20 mouse cellular contexts compared by ENCODE assay signal in the genomic region with DNA sequence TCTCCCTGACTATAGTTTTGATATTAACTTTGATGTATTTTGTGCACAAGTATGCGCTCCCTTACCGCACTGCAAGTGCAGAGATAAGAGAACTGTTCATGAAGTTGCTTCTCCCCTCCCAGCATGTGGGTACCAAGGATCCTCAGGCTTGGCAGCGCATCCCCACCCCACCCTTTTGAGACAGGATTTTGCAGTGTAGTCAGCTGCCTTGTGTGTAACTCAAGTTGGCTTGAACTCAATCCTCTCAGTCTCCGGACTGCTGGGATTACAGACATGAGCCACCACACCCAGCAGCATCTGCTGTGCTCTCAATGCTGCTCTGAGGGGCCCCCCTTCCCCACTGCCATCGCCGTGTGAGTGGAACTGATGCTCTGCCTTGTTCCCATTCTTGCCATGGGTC. TPM values are rescaled to one million over a fixed set of nuclear protein-coding genes. Genes with fewer than 3 reads are reported as not detected.
DNase-seq lines count a peak whose midpoint lies in the region; ATAC-seq and TF ChIP-seq lines count a peak whose summit lies in the region.
"Had no signal": no experiment of that assay in that cellular context is flagged by ENCODE, and none has a peak within 500 bp of the region (broad histone marks: within the 10 kb centered on the region; RNA-seq: fewer than 3 reads in every experiment).

No protein-coding gene starts in this region.

- peak; percentile 26 to 50 for DNase-seq in heart, adult 18-20 months
- peak; percentile 25 for DNase-seq in midbrain, postnatal 0 days (ENCODE audit: low spot score)
- DNase-seq in midbrain, embryonic 14.5 days, result no peak
- peak; percentile 59 for DNase-seq in gastrocnemius, postnatal 14 days
- no peak for DNase-seq in cerebellum, adult 11-12 months
- DNase-seq: cerebellum, adult 9-10 months; kidney, postnatal 10 days; right cerebral cortex, postnatal 14 days; thymus, adult 2 months had no signal

- H3K27me3 ChIP-seq in heart, embryonic 11.5 days (ENCODE audit: control insufficient read depth, insufficient read depth, low read length), result no peaks in the 10 kb centered on the region
- no peaks in the 10 kb centered on the region for H3K27me3 ChIP-seq in midbrain, postnatal 0 days (ENCODE audit: insufficient read depth, low read length)
- H3K27me3 ChIP-seq in midbrain, embryonic 14.5 days (ENCODE audit: control insufficient read depth, insufficient read depth, low read length), result no peaks in the 10 kb centered on the region
- no peaks in the 10 kb centered on the region for H3K27me3 ChIP-seq in stomach, embryonic 16.5 days (ENCODE audit: control insufficient read depth, insufficient read depth, low read length)

- 73% methylated on average over 6 of the region's 6 CpGs for WGBS in heart, embryonic 11.5 days (ENCODE audit: insufficient replicate concordance)
- WGBS in midbrain, postnatal 0 days, result 74% methylated on average over 5 of the region's 6 CpGs
- 80% methylated on average over 6 of the region's 6 CpGs for WGBS in midbrain, embryonic 14.5 days
- WGBS in stomach, embryonic 16.5 days, result 80% methylated on average over 6 of the region's 6 CpGs

- H3K9me3 ChIP-seq in heart, embryonic 11.5 days (replicated peaks; ENCODE audit: control insufficient read depth, low read length), result no peaks in the 10 kb centered on the region
- no peaks in the 10 kb centered on the region for H3K9me3 ChIP-seq in midbrain, postnatal 0 days (ENCODE audit: low read length)
- H3K9me3 ChIP-seq in midbrain, embryonic 14.5 days (ENCODE audit: control insufficient read depth, low read length), result no peaks in the 10 kb centered on the region
- H3K9me3 ChIP-seq in stomach, embryonic 16.5 days (replicated peaks; ENCODE audit: control insufficient read depth, low read length), result no peaks in the 10 kb centered on the region

- no peak overlapping the region for H3K9ac ChIP-seq in heart, embryonic 11.5 days (ENCODE audit: low read depth, low read length)
- H3K9ac ChIP-seq in midbrain, postnatal 0 days (replicated peaks; ENCODE audit: low read length, poor library complexity, severe bottlenecking), result no peak overlapping the region
- H3K9ac ChIP-seq in midbrain, embryonic 14.5 days (replicated peaks; ENCODE audit: low read length), result no peak overlapping the region
- H3K9ac ChIP-seq in stomach, embryonic 16.5 days (ENCODE audit: low read length), result no peak overlapping the region
- H3K9ac ChIP-seq: liver, embryonic 14.5 days had no signal

- no peak overlapping the region for H3K27ac ChIP-seq in heart, embryonic 11.5 days (ENCODE audit: low read depth, low read length)
- no peak overlapping the region for H3K27ac ChIP-seq in midbrain, postnatal 0 days (ENCODE audit: low read depth, low read length)
- H3K27ac ChIP-seq in midbrain, embryonic 14.5 days (replicated peaks; ENCODE audit: low read depth, low read length), result no peak overlapping the region
- H3K27ac ChIP-seq in stomach, embryonic 16.5 days (ENCODE audit: low read length), result peak overlapping the region; percentile 90; the same call in 1 of the 2 replicates
- H3K27ac ChIP-seq: liver, embryonic 14.5 days had no signal

- no peak for ATAC-seq in heart, embryonic 11.5 days (replicated peaks; ENCODE audit: insufficient number of reproducible peaks, low FRiP score, low TSS enrichment)
- ATAC-seq in midbrain, postnatal 0 days (ENCODE audit: low FRiP score), result no peak
- no peak for ATAC-seq in midbrain, embryonic 14.5 days (ENCODE audit: low FRiP score, low TSS enrichment)
- no peak for ATAC-seq in stomach, embryonic 16.5 days (ENCODE audit: insufficient read depth, low FRiP score)
- ATAC-seq: activated CD4-positive, CD25-positive, alpha-beta regulatory T cell, adult 4 months had no signal

- no peak for TF ChIP-seq CTCF in midbrain, postnatal 0 days (IDR thresholded peaks at IDR 0.05)

- H3K4me3 ChIP-seq in heart, embryonic 11.5 days (ENCODE audit: low read depth, low read length), result no peak overlapping the region
- H3K4me3 ChIP-seq in midbrain, postnatal 0 days (ENCODE audit: low read depth, low read length), result no peak overlapping the region
- H3K4me3 ChIP-seq in midbrain, embryonic 14.5 days (replicated peaks; ENCODE audit: low read depth, low read length), result no peak overlapping the region
- no peak overlapping the region for H3K4me3 ChIP-seq in stomach, embryonic 16.5 days (replicated peaks; ENCODE audit: low read length)

- H3K4me2 ChIP-seq in heart, embryonic 11.5 days, result no peak overlapping the region
- no peak overlapping the region for H3K4me2 ChIP-seq in midbrain, postnatal 0 days (ENCODE audit: low read depth, low read length, poor library complexity, severe bottlenecking)
- H3K4me2 ChIP-seq in midbrain, embryonic 14.5 days (ENCODE audit: low read length), result no peak overlapping the region
- H3K4me2 ChIP-seq in stomach, embryonic 16.5 days (ENCODE audit: low read depth, low read length), result no peak overlapping the region

- H3K4me1 ChIP-seq in heart, embryonic 11.5 days (ENCODE audit: control insufficient read depth, insufficient read depth, low read length), result peaks cover 41% of the 10 kb centered on the region
- no peaks in the 10 kb centered on the region for H3K4me1 ChIP-seq in midbrain, postnatal 0 days (ENCODE audit: insufficient read depth, low read length)
- no peaks in the 10 kb centered on the region for H3K4me1 ChIP-seq in midbrain, embryonic 14.5 days (ENCODE audit: control insufficient read depth, insufficient read depth, low read length)
- peaks cover 24% of the 10 kb centered on the region for H3K4me1 ChIP-seq in stomach, embryonic 16.5 days (ENCODE audit: control insufficient read depth, insufficient read depth, low read length)

- intact Hi-C loops in gastrocnemius, postnatal 14 days (cut with DNase I; ENCODE audit: low total_unique reads), result no loop called here

- H3K36me3 ChIP-seq in heart, embryonic 11.5 days (ENCODE audit: control insufficient read depth, insufficient read depth, low read length), result peaks cover 6% of the 10 kb centered on the region; the same call in 1 of the 2 replicates
- peaks cover 16% of the 10 kb centered on the region for H3K36me3 ChIP-seq in midbrain, postnatal 0 days (ENCODE audit: insufficient read depth, low read length)
- peaks cover 44% of the 10 kb centered on the region for H3K36me3 ChIP-seq in midbrain, embryonic 14.5 days (ENCODE audit: control insufficient read depth, insufficient read depth, low read length)
- H3K36me3 ChIP-seq in stomach, embryonic 16.5 days (ENCODE audit: control insufficient read depth, insufficient read depth, low read length), result peaks cover 3% of the 10 kb centered on the region; the same call in 1 of the 2 replicates

RNA-seq across cellular contexts. Expression of a gene that starts 21.0 kb away (rescaled TPM):
- total RNA-seq in heart, adult 18-20 months (2021), result 10 to 100 TPM; 11.1 to 23.7 TPM
- 68.7 and 69.3 TPM in 2 replicates for polyA plus RNA-seq in heart, embryonic 11.5 days (2014; fragmentation: Nextera tagmentation; extraction: Ambion mirVana)
- total RNA-seq in midbrain, postnatal 0 days (2014; rRNA removed), result not detected in 2 replicates
- not detected in 2 replicates for polyA plus RNA-seq in midbrain, postnatal 0 days (2015; fragmentation: Nextera tagmentation; extraction: Ambion mirVana)
- polyA plus RNA-seq in midbrain, embryonic 14.5 days (2014; fragmentation: Nextera tagmentation; extraction: Ambion mirVana), result not detected in 2 replicates
- not detected for total RNA-seq in gastrocnemius, postnatal 14 days (2021)
- polyA plus RNA-seq in stomach, embryonic 16.5 days (2015; fragmentation: Nextera tagmentation; extraction: Ambion mirVana), result 34.0 and 38.2 TPM in 2 replicates
- total RNA-seq: gastrocnemius, postnatal 36 days; hematopoietic stem cell, adult 5-6 weeks; layer of hippocampus, postnatal 14 days; left cerebral cortex, postnatal 36 days; neutrophil, adult 5-6 weeks had no signal
- polyA plus RNA-seq: activated CD4-positive, CD25-positive, alpha-beta regulatory T cell, adult 4 months; forebrain, embryonic 11.5 days had no signal

RNA-seq across cellular contexts. Expression of a gene that starts 22.7 kb away (rescaled TPM):
- total RNA-seq in heart, adult 18-20 months (2021), result 1 to 10 TPM; 6.5 to 8.1 TPM
- 24.7 and 27.2 TPM in 2 replicates for polyA plus RNA-seq in heart, embryonic 11.5 days (2014; fragmentation: Nextera tagmentation; extraction: Ambion mirVana)
- 22.3 and 25.4 TPM in 2 replicates for total RNA-seq in midbrain, postnatal 0 days (2014; rRNA removed)
- polyA plus RNA-seq in midbrain, postnatal 0 days (2015; fragmentation: Nextera tagmentation; extraction: Ambion mirVana), result 20.1 and 20.5 TPM in 2 replicates
- polyA plus RNA-seq in midbrain, embryonic 14.5 days (2014; fragmentation: Nextera tagmentation; extraction: Ambion mirVana), result 23.0 and 24.0 TPM in 2 replicates
- 1 to 10 TPM; 6.7 to 7.5 TPM for total RNA-seq in gastrocnemius, postnatal 14 days (2021)
- polyA plus RNA-seq in stomach, embryonic 16.5 days (2015; fragmentation: Nextera tagmentation; extraction: Ambion mirVana), result 23.7 and 24.5 TPM in 2 replicates

RNA-seq across cellular contexts. Expression of a gene that starts 37.0 kb away (rescaled TPM):
- total RNA-seq in heart, adult 18-20 months (2021), result not detected
- 0.37 TPM in 1 of 2 replicates, not detected in the other for polyA plus RNA-seq in heart, embryonic 11.5 days (2014; fragmentation: Nextera tagmentation; extraction: Ambion mirVana)
- total RNA-seq in midbrain, postnatal 0 days (2014; rRNA removed), result not detected in 2 replicates
- not detected in 2 replicates for polyA plus RNA-seq in midbrain, postnatal 0 days (2015; fragmentation: Nextera tagmentation; extraction: Ambion mirVana)
- polyA plus RNA-seq in midbrain, embryonic 14.5 days (2014; fragmentation: Nextera tagmentation; extraction: Ambion mirVana), result not detected in 2 replicates
- under 1 TPM in 1 of 2 experiments, not detected in 1; 0.27 TPM for total RNA-seq in gastrocnemius, postnatal 14 days (2021)
- polyA plus RNA-seq in stomach, embryonic 16.5 days (2015; fragmentation: Nextera tagmentation; extraction: Ambion mirVana), result 190 and 227 TPM in 2 replicates
- total RNA-seq: gastrocnemius, postnatal 36 days; hematopoietic stem cell, adult 5-6 weeks; layer of hippocampus, postnatal 14 days; left cerebral cortex, postnatal 36 days had no signal
- polyA plus RNA-seq: activated CD4-positive, CD25-positive, alpha-beta regulatory T cell, adult 4 months had no signal

RNA-seq across cellular contexts. Expression of a gene that starts 37.4 kb away (rescaled TPM):
- total RNA-seq in heart, adult 18-20 months (2021), result not detected
- 0.16 TPM in 1 of 2 replicates, not detected in the other for polyA plus RNA-seq in heart, embryonic 11.5 days (2014; fragmentation: Nextera tagmentation; extraction: Ambion mirVana)
- 0.99 TPM in 1 of 2 replicates, not detected in the other for total RNA-seq in midbrain, postnatal 0 days (2014; rRNA removed)
- polyA plus RNA-seq in midbrain, postnatal 0 days (2015; fragmentation: Nextera tagmentation; extraction: Ambion mirVana), result 0.21 and 0.27 TPM in 2 replicates
- polyA plus RNA-seq in midbrain, embryonic 14.5 days (2014; fragmentation: Nextera tagmentation; extraction: Ambion mirVana), result 0.16 TPM in 1 of 2 replicates, not detected in the other
- not detected for total RNA-seq in gastrocnemius, postnatal 14 days (2021)
- 1.8 and 2.0 TPM in 2 replicates for polyA plus RNA-seq in stomach, embryonic 16.5 days (2015; fragmentation: Nextera tagmentation; extraction: Ambion mirVana)
- total RNA-seq: gastrocnemius, postnatal 36 days; hematopoietic stem cell, adult 5-6 weeks; layer of hippocampus, postnatal 14 days; left cerebral cortex, postnatal 36 days; neutrophil, adult 5-6 weeks had no signal
- polyA plus RNA-seq: activated CD4-positive, CD25-positive, alpha-beta regulatory T cell, adult 4 months; forebrain, embryonic 11.5 days; intestine, embryonic 14.5 days; liver, embryonic 14.5 days had no signal

RNA-seq across cellular contexts. Expression of a gene that starts 42.9 kb away (rescaled TPM):
- under 1 TPM; 0.21 to 0.40 TPM for total RNA-seq in heart, adult 18-20 months (2021)
- 0.93 and 2.3 TPM in 2 replicates for polyA plus RNA-seq in heart, embryonic 11.5 days (2014; fragmentation: Nextera tagmentation; extraction: Ambion mirVana)
- total RNA-seq in midbrain, postnatal 0 days (2014; rRNA removed), result 8.0 and 8.9 TPM in 2 replicates
- polyA plus RNA-seq in midbrain, postnatal 0 days (2015; fragmentation: Nextera tagmentation; extraction: Ambion mirVana), result 3.6 TPM in 2 replicates
- polyA plus RNA-seq in midbrain, embryonic 14.5 days (2014; fragmentation: Nextera tagmentation; extraction: Ambion mirVana), result 1.4 and 1.9 TPM in 2 replicates
- total RNA-seq in gastrocnemius, postnatal 14 days (2021), result 1 to 10 TPM in 1 of 2 experiments, under 1 TPM in 1; 0.73 to 1.6 TPM
- 1.4 and 2.9 TPM in 2 replicates for polyA plus RNA-seq in stomach, embryonic 16.5 days (2015; fragmentation: Nextera tagmentation; extraction: Ambion mirVana)

Comparison
In these comparisons a context has a peak if more than half of its experiments do, and no peak if none do; other contexts are left out.
1. DNase-seq: peak in heart, adult 18-20 months (2 of 2), midbrain, postnatal 0 days (single experiment) and gastrocnemius, postnatal 14 days (single experiment); none in midbrain, embryonic 14.5 days (single experiment) and cerebellum, adult 11-12 months (single experiment).
2. RNA of a gene that starts 21.0 kb away (polyA plus RNA-seq): 68.7 to 69.3 TPM in heart, embryonic 11.5 days and 34.0 to 38.2 TPM in stomach, embryonic 16.5 days; not detected in midbrain, postnatal 0 days and not detected in midbrain, embryonic 14.5 days; every median in the first group is over 10 times any median in the second.
3. RNA of a gene that starts 37.0 kb away (polyA plus RNA-seq): 190 to 227 TPM in stomach, embryonic 16.5 days; 0.37 TPM in heart, embryonic 11.5 days, not detected in midbrain, postnatal 0 days and not detected in midbrain, embryonic 14.5 days; every median in the first group is over 100 times any median in the second.